Mouse (Mus musculus) forebrain, embryonic 14.5 days (tissue): ENCODE data around the gene Erich6. TPM values are rescaled to one million over a fixed set of nuclear protein-coding genes. Genes with fewer than 3 reads are reported as not detected.

Source experiments
- ATAC-seq: fragments of 200-750 bp; cut with Nextera tagmentation; 2 replicates; pipeline ENCODE4 v1.8.0; 2017; ENCODE audit warnings: mild to moderate bottlenecking, moderate library complexity
- DNase-seq: peaks from one replicate; pipeline ENCODE4 v3.0.0-alpha.2; 2015; ENCODE audit warnings: low spot score
- H3K27ac ChIP-seq: fragments of 300-500 bp; sonication (generic); 2 replicates; pipeline ENCODE4 v1.5.1; 2014; ENCODE audit warnings: low read depth, mild to moderate bottlenecking, control low read depth, low read length, moderate library complexity
- H3K27me3 ChIP-seq: fragments of 300-500 bp; sonication (generic); replicated peaks from 2 replicates; pipeline ENCODE4 v1.6.1; 2014; ENCODE audit warnings: low read length, control low read depth, mixed read lengths; ENCODE audit not compliant: control insufficient read depth, insufficient read depth
- H3K36me3 ChIP-seq: fragments of 300-500 bp; sonication (generic); 2 replicates; pipeline ENCODE4 v1.6.1; 2014; ENCODE audit warnings: low read length, control low read depth; ENCODE audit not compliant: control insufficient read depth, insufficient read depth
- H3K4me1 ChIP-seq: fragments of 300-500 bp; sonication (generic); 2 replicates; pipeline ENCODE4 v1.6.1; 2014; ENCODE audit warnings: antibody characterized with exemption, low read length, control low read depth; ENCODE audit not compliant: control insufficient read depth, insufficient read depth
- H3K4me2 ChIP-seq: fragments of 300-500 bp; sonication (generic); 2 replicates; pipeline ENCODE4 v1.6.1; 2014; ENCODE audit warnings: mild to moderate bottlenecking, control low read depth, low read length
- H3K4me3 ChIP-seq: fragments of 300-500 bp; sonication (generic); 2 replicates; pipeline ENCODE4 v1.5.1; 2014; ENCODE audit warnings: low read depth, low read length, control low read depth
- H3K9ac ChIP-seq: fragments of 300-500 bp; sonication (generic); 2 replicates; pipeline ENCODE4 v1.6.1; 2014; ENCODE audit warnings: mild to moderate bottlenecking, low read length, control low read depth, moderate library complexity
- H3K9me3 ChIP-seq: fragments of 300-500 bp; sonication (generic); replicated peaks from 2 replicates; pipeline ENCODE4 v1.6.1; 2016; ENCODE audit warnings: low read length, control low read depth, mixed read lengths; ENCODE audit not compliant: control insufficient read depth
- WGBS: fragments of 180-500 bp; shearing (Covaris S2); extraction: QIAGEN DNeasy Blood & Tissue Kit; methylation state at CpG from one replicate; pipeline ENCODE4 v1.1.7; 2014; 5-methylcytosine and 5-hydroxymethylcytosine counted together
- polyA plus RNA-seq: library from polyadenylated mRNA; unstranded; fragments of >200 nt; fragmentation: Nextera tagmentation; extraction: Ambion mirVana; gene quantifications from 2 replicates; pipeline ENCODE4 v1.2.1, GENCODE M21; 2014

Gene Erich6
- polyA plus RNA-seq, 1 experiment from 2014 or later: 0.13 TPM

DNA sequence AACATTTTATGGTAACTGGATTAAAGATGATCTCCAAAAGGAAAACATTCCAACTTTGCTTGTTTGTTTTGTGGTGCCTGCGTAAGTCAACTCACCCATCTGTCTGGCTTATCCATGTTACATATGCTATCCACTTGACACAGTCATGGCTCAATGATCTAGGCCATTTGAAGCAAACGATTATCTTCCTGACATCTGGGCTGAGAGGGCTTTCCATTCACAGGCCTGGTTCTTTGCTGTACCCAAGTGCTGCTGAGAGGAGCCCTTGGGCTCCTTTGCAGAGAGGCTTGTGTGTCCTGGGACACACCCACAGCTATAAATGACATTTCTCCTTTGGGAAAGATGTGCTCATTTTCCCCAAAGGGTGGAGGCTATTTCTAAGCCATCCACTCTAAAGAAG is 41.9 kb upstream of the Erich6 start:
- Histone ChIP-seq H3K9me3 (no peaks in the 10 kb centered on the region), H3K4me1 (peaks cover 4% of the 10 kb centered on the region; the same call in 1 of the 2 replicates), H3K36me3 (peaks cover 10% of the 10 kb centered on the region; the same call in 1 of the 2 replicates), H3K9ac (no peak overlapping the region), H3K4me2 (no peak overlapping the region), H3K4me3 (no peak overlapping the region), H3K27me3 (no peaks in the 10 kb centered on the region), H3K27ac (no peak overlapping the region)
- DNase-seq (no peak), ATAC-seq (no peak)
- WGBS: 55% methylated on average over 2 of the region's 2 CpGs

DNA sequence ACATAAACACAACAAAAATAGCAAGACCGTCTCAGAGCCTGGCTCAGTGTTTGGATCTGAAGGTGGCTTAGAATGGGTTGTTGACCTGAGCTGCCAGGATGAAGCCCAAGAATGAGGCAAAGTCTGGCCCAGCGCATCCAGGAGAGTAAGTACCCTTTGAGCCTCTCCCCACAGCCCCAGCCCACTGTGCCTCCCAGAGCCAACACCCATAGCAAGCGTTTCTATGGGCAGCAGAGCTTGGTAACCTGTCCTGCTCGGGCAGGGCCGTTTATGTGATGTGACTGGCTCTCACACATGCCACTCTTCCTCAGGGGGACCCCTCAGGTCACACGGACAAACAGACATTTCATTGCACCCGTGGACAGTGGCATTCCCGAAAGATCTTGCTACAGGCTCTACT is 41.4 kb upstream of the Erich6 start:
- no peak overlapping the region for H3K4me3 ChIP-seq
- peaks cover 10% of the 10 kb centered on the region; the same call in 1 of the 2 replicates for H3K36me3 ChIP-seq
- no peak overlapping the region for H3K4me2 ChIP-seq
- H3K27ac ChIP-seq: no peak overlapping the region
- ATAC-seq: no peak
- no peak for DNase-seq
- peaks cover 4% of the 10 kb centered on the region; the same call in 1 of the 2 replicates for H3K4me1 ChIP-seq
- no peaks in the 10 kb centered on the region for H3K9me3 ChIP-seq
- H3K9ac ChIP-seq: no peak overlapping the region
- WGBS: 64% methylated on average over 8 of the region's 8 CpGs
- H3K27me3 ChIP-seq: no peaks in the 10 kb centered on the region

DNA sequence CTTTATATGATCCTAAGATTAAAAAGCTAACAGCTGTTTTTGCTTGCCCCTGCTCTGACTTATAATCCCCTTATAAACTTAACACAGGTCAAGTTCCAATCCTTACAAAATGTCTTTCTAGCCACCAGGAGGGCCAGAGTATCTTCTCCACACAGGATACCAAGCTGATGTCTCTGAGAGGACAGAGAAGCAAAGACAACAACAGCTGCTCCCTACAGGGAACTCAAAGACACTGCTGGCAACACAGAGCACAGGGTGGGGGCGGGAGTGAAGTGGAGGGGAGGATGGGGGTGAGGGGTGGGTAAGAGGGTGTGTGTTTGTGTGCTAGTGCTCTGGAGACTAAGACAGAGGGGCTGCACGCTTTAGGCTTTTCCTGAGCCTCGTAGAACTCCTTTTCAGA is 40.6 kb upstream of the Erich6 start:
- no peak for DNase-seq
- ATAC-seq: no peak
- Histone ChIP-seq H3K4me1 (peaks cover 4% of the 10 kb centered on the region; the same call in 1 of the 2 replicates), H3K36me3 (peaks cover 10% of the 10 kb centered on the region; the same call in 1 of the 2 replicates), H3K27ac (no peak overlapping the region), H3K9ac (no peak overlapping the region), H3K27me3 (no peaks in the 10 kb centered on the region), H3K4me2 (no peak overlapping the region), H3K9me3 (no peaks in the 10 kb centered on the region), H3K4me3 (no peak overlapping the region)
- WGBS: 57% methylated on average over 3 of the region's 3 CpGs

DNA sequence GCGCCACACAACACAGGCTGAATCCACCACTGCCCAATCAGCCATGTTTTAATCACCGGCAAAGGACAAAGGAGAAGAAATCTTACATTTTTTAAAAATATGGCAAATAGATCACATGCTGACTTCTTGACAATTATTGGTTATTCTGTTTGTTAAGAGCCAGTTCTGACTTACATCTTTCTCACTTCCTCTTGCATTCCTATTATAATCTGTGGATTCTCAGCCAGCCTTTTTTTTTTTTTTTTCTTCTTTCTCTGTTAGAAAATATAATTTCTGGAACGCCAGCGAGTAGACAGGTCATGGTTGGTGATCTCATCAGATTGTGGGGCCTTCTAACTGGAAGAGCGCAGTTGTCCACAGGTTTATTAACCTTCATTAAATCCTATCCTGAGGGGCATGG is 36.3 kb upstream of the Erich6 start:
- peaks cover 10% of the 10 kb centered on the region; the same call in 1 of the 2 replicates for H3K36me3 ChIP-seq
- no peak overlapping the region for H3K27ac ChIP-seq
- WGBS: 92% methylated on average over 5 of the region's 5 CpGs
- DNase-seq (no peak), ATAC-seq (no peak)
- H3K9ac ChIP-seq: no peak overlapping the region
- no peaks in the 10 kb centered on the region for H3K4me1 ChIP-seq
- H3K27me3 ChIP-seq: no peaks in the 10 kb centered on the region
- H3K4me2 ChIP-seq: no peak overlapping the region
- H3K4me3 ChIP-seq: no peak overlapping the region
- H3K9me3 ChIP-seq: no peaks in the 10 kb centered on the region

DNA sequence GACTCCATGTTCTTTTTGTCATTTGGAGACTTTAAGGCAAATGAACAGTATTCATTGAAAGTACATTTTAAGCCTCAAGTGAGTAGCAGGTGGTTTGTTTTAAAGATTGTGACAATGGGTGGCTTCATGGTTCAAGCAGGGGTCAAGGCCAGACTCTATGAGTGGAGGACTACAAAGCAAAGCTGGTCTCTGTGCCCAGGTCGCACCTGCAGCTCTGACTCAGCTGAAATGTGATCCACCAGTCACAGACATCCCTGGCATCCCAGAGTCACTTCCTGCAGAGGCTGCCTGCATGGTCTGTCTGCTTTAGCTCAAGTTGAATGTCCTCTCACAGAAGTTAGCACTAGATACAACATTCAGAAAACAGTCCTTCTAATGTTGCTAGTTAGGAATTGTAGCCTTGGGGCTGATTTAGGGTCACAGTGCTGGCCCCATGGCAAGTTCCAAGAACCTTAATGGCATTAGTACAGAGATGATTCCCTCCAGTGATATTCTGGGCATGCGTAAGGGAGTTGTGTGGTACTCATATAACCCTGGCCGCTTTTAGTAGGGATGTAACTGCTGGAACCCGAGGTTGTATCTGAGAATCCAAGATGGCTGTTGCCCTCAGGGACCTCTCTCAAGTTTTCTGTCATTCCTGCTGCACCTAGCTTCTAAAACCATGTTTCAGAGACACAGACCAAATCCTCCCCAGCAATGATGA is 35.6 kb upstream of the Erich6 start:
- Histone ChIP-seq H3K27ac (no peak overlapping the region), H3K4me2 (no peak overlapping the region), H3K9ac (no peak overlapping the region), H3K27me3 (no peaks in the 10 kb centered on the region), H3K4me3 (no peak overlapping the region), H3K4me1 (no peaks in the 10 kb centered on the region), H3K9me3 (no peaks in the 10 kb centered on the region), H3K36me3 (peaks cover 10% of the 10 kb centered on the region; the same call in 1 of the 2 replicates)
- 79% methylated on average over 4 of the region's 4 CpGs for WGBS
- DNase-seq: no peak
- ATAC-seq: no peak

DNA sequence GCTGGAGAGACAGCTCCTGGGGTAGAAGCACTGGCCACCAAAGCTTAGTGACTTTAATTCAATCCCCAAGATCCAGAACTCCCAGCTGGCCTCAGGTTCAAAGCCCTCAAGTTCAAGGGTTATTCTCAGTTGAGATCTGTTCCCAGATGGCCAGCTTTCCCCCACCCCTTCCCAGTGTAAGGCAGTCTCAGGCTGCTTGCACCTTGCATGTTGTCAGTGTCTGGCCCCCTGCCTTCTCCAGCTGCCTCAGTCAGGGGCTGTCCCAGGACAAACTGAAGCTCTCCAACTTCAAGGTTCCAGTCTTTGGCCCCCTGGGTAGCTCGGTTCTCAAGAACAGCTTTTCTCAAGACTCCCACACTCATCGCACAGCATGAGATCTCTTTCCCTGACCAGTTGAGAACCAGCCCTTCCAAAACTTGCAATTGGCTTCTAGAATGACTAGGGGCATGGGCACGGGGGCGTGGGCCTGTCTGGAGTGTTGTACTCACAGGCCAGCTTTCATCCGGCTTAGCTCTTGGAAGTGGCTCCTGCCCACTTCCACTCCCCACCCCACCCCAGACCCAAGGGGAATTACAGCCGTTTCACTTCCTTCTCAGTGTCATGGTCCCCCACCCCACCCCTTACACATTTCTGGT is 34.7 kb upstream of the Erich6 start:
- Histone ChIP-seq H3K27me3 (no peaks in the 10 kb centered on the region), H3K9me3 (no peaks in the 10 kb centered on the region), H3K4me1 (no peaks in the 10 kb centered on the region), H3K27ac (no peak overlapping the region), H3K9ac (no peak overlapping the region), H3K36me3 (peaks cover 10% of the 10 kb centered on the region; the same call in 1 of the 2 replicates), H3K4me2 (no peak overlapping the region), H3K4me3 (no peak overlapping the region)
- ATAC-seq (no peak), DNase-seq (no peak)
- 75% methylated on average over 6 of the region's 6 CpGs for WGBS

DNA sequence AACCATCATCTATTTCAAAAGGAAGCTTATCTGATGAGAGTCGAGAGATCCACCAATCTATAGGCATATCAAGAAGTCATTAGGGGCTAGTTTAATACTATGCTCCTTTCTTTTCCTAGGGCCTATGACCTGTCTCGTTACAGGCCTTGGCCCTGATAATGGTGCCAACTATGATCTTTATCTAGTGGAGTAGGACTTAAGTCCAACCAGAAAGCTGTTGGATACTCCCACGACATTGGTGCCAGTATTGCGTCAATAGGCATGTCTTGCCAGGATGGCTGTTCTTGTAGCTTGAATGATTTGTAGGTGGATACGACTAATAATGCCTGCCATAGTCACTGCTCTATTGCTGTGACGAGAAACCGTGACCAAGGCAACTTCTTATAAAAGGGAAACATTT is 27.0 kb upstream of the Erich6 start:
- no peak overlapping the region for H3K27ac ChIP-seq
- no peaks in the 10 kb centered on the region for H3K9me3 ChIP-seq
- H3K4me2 ChIP-seq: no peak overlapping the region
- no peaks in the 10 kb centered on the region for H3K4me1 ChIP-seq
- H3K27me3 ChIP-seq: no peaks in the 10 kb centered on the region
- H3K4me3 ChIP-seq: no peak overlapping the region
- no peaks in the 10 kb centered on the region for H3K36me3 ChIP-seq
- no peak for ATAC-seq
- 85% methylated on average over 7 of the region's 7 CpGs for WGBS
- H3K9ac ChIP-seq: no peak overlapping the region
- DNase-seq: no peak

DNA sequence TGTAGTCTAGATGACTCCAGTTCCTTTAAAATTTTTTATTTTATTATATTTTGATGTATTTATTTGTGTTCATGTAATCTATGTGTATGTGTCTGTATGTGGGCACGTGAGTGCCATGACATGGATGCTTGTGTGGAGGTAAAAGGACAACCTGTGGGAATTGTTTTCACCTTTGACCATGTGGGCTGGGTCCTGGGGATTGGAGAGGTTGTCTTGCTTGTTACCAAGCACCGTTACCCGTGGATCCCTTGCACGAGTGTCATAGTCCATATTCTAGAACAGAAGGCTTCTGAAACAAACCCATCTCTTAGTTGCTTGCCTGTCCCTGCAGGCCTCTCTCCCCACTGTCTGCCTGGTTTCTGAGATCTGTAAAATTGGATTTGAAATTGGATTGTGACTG is 23.6 kb upstream of the Erich6 start:
- H3K4me2 ChIP-seq: no peak overlapping the region
- no peak overlapping the region for H3K9ac ChIP-seq
- ATAC-seq (no peak), DNase-seq (no peak)
- no peaks in the 10 kb centered on the region for H3K27me3 ChIP-seq
- no peaks in the 10 kb centered on the region for H3K4me1 ChIP-seq
- H3K9me3 ChIP-seq: no peaks in the 10 kb centered on the region
- H3K36me3 ChIP-seq: no peaks in the 10 kb centered on the region
- H3K27ac ChIP-seq: no peak overlapping the region
- no peak overlapping the region for H3K4me3 ChIP-seq
- 88% methylated on average over 4 of the region's 4 CpGs for WGBS

DNA sequence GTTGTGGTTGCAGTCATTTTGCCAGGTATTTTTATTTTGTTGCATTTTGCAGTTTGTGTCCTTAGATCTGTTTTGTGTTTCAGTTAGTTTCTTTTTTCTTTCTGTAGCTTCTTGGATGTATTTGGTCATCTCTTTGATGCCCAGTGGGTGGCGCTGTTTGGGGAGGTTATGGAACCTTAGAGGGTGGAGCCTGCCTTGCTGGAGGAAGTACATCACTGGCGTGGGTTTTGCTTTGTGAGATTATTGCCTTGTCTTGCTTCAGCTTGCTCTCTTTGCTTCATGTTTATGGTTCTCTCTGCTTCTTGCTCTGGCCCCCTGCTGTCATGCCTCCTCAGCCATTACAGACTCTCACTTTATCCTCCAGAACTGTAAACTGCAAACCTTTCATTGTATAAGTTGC is 20.3 kb upstream of the Erich6 start:
- H3K9ac ChIP-seq: no peak overlapping the region
- H3K27me3 ChIP-seq: no peaks in the 10 kb centered on the region
- H3K27ac ChIP-seq: no peak overlapping the region
- ATAC-seq (no peak), DNase-seq (no peak)
- no peak overlapping the region for H3K4me2 ChIP-seq
- WGBS: 27% methylated on average over 2 of the region's 2 CpGs
- no peaks in the 10 kb centered on the region for H3K4me1 ChIP-seq
- H3K4me3 ChIP-seq: no peak overlapping the region
- no peaks in the 10 kb centered on the region for H3K9me3 ChIP-seq
- H3K36me3 ChIP-seq: no peaks in the 10 kb centered on the region
